Mouse (Mus musculus): Measurements from ENCODE around the gene Rbak. TPM values are rescaled to one million over a fixed set of nuclear protein-coding genes. Genes with fewer than 3 reads are reported as not detected.
"Not testable (repeated sequence)": the region's sequence is repeated elsewhere in the genome, so short reads cannot be mapped to it uniquely, and the experiment has no call there.

The Rbak gene
- polyA plus RNA-seq, 1 experiment from 2014 or later: 19.3 TPM

DNA sequence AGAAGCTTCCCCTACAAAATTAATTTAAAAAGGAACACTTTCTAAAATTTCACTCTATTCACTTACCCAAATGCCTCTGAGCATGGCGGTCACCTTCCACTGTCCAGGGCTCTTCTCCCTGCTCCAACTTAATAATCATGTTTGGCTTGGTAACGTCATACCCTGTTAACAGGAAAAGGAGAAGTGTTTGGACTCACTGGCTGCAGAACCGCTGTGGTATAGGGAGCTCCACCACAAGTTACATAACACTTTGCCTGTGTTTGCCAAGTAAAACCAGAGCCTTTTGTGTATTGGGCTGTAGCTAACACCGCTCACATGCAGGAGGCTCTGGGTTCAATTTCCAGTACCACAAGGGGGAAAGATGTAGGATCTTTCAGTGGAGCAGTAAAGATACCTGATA is 4.6 kb downstream of the Rbak start:
- H3K4me1 ChIP-seq: peaks cover 10% of the 10 kb centered on the region
- no peak for DNase-seq (ENCODE audit: low spot score)
- no peaks in the 10 kb centered on the region for H3K27me3 ChIP-seq (ENCODE audit: low read depth, poor library complexity, severe bottlenecking)
- H3K4me3 ChIP-seq: no peak overlapping the region
- no peak overlapping the region for H3K27ac ChIP-seq
- peaks cover 80% of the 10 kb centered on the region for H3K36me3 ChIP-seq
- H3K9me3 ChIP-seq (replicated peaks): no peaks in the 10 kb centered on the region; the same call in 1 of the 2 replicates
- WGBS: 95% methylated on average over 4 of the region's 4 CpGs

DNA sequence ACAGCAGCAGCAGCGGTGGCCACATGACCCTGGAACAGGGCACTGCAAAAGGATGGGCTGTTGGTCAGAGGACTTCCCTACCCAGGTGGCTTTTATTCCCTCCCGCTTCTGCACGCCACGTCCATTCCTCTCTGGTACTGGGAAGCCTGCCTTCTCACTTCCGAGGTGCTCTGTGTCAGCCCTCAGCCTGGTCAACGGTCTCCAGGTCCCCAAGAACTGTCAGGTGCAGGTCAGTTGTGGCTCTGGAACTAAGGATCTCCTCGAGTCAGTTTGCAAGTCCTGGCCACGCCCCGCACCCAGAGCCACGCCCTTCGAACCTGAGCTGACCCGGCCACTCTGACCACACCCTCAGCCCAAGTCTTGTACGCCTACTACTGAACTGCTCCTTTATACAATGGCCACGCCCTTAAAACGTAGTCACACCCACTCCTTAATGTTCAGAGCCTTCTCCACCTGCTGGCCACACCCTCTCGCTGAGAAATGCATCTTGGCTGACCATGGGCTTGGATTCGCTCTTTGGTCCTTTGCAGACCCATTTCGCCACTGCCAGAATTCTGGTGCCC is 15.0 kb downstream of the Rbak start:
- no peaks in the 10 kb centered on the region for H3K9me3 ChIP-seq (replicated peaks)
- peaks cover 8% of the 10 kb centered on the region for H3K4me1 ChIP-seq
- H3K36me3 ChIP-seq: no peaks in the 10 kb centered on the region
- DNase-seq (ENCODE audit: low spot score): no peak
- H3K27me3 ChIP-seq (ENCODE audit: low read depth, poor library complexity, severe bottlenecking): peaks cover 12% of the 10 kb centered on the region; the same call in 1 of the 2 replicates
- no peak overlapping the region for H3K27ac ChIP-seq
- peak overlapping the region; percentile 25; the same call in 1 of the 2 replicates for H3K4me3 ChIP-seq
- WGBS: 13% methylated on average over 18 of the region's 18 CpGs

DNA sequence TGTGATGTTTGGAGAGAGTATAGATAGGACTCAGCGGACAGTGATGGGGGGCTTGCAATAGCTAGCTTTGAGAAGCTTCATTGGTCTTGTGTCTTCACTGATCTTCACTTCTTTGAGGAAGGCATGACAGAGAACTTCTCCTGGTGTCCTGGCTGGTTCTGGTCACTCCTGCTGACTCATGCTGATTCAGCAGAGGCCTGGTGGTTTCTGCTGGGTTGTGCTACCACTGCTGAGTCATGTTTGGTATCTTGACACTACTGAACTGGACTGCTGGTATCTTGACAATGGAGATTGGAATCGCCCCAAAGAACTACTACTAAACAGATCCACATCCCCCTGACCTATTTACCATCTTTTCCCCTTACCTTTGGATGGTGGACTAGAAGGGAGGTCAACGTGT is 25.0 kb downstream of the Rbak start:
- Histone ChIP-seq H3K4me3 (no peak overlapping the region), H3K27me3 (ENCODE audit: low read depth, poor library complexity, severe bottlenecking) (peaks cover 57% of the 10 kb centered on the region), H3K27ac (no peak overlapping the region), H3K36me3 (no peaks in the 10 kb centered on the region), H3K4me1 (no peaks in the 10 kb centered on the region), H3K9me3 (replicated peaks) (no peaks in the 10 kb centered on the region)
- WGBS: 85% methylated on average over 3 of the region's 3 CpGs
- no peak for DNase-seq (ENCODE audit: low spot score)

DNA sequence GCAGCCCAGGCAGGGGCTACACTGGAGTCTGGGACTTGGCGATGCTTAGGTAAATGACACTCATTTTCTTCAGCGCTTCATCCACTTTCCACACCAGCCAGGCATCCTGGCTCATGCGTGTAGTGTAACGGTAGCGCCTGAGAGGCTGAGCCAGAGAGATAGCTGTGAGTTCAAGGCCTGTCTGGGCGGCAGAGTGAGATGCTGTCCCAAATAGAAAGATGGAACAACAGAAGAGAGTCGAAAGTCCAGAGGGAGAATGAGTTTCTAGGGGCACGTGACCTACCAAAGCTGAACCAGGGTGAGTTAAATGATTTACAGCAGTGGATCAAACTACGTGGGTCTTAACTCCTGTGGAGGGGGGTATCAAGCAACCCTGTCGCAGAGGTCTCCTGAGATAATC is 26.8 kb downstream of the Rbak start:
- WGBS: 89% methylated on average over 10 of the region's 10 CpGs
- H3K4me3 ChIP-seq: no peak overlapping the region
- H3K27ac ChIP-seq: no peak overlapping the region

DNA sequence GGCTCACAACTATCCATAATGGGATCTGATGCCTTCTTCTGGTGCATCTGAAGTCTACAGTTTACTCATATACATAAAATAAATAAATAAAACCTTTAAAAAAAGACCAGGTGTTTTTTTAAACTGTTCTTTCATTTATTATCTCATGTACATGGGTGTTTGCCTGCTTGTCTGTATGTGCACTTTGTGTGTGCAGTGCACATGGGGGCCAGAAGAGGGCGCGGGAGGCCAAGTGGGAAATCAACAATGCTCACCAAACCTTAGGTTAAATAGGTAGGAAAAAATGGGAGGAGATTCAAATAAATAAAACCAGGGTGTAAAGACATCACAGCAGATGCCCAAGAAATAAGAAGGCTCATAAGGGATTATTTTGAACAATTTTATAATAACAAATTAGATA is 30.5 kb downstream of the Rbak start:
- Histone ChIP-seq H3K27ac (no peak overlapping the region), H3K9me3 (replicated peaks) (no peaks in the 10 kb centered on the region), H3K4me3 (no peak overlapping the region), H3K36me3 (no peaks in the 10 kb centered on the region), H3K4me1 (no peaks in the 10 kb centered on the region), H3K27me3 (ENCODE audit: low read depth, poor library complexity, severe bottlenecking) (0 out of 2 replicates have a peak, but pooled peaks cover 6% of the 10 kb centered on the region)
- DNase-seq (ENCODE audit: low spot score): no peak
- 86% methylated on average over 2 of the region's 2 CpGs for WGBS

More for the DNA sequence above, 26.8 kb downstream of the Rbak start:
- Histone ChIP-seq H3K36me3 (no peaks in the 10 kb centered on the region), H3K9me3 (replicated peaks) (no peaks in the 10 kb centered on the region), H3K4me1 (no peaks in the 10 kb centered on the region), H3K27me3 (ENCODE audit: low read depth, poor library complexity, severe bottlenecking) (peaks cover 42% of the 10 kb centered on the region)
- DNase-seq (ENCODE audit: low spot score): no peak

DNA sequence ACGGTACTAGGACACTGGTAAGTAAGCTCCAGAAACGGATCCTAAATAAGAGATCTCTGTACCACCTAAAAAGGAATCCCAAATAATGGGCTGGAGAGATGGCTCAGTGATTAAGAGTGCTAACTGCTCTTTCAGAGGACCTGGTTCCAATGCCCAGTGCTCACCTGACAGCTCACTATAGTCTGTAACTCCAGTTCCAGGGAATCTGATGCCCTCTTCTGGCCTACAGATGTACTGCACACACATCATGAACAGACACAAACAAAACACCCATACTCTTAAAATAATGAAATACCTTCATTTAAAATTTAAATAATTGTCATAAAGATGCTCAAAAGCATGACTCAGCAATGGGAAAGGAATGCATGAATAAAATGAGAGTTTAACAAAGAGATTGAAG is 31.0 kb downstream of the Rbak start:
- no peak overlapping the region for H3K4me3 ChIP-seq
- H3K4me1 ChIP-seq: no peaks in the 10 kb centered on the region
- 0 out of 2 replicates have a peak, but pooled peaks cover 1% of the 10 kb centered on the region for H3K27me3 ChIP-seq (ENCODE audit: low read depth, poor library complexity, severe bottlenecking)
- DNase-seq (ENCODE audit: low spot score): no peak
- H3K36me3 ChIP-seq: no peaks in the 10 kb centered on the region
- 92% methylated on average over 2 of the region's 2 CpGs for WGBS
- H3K27ac ChIP-seq: no peak overlapping the region
- H3K9me3 ChIP-seq (replicated peaks): no peaks in the 10 kb centered on the region

DNA sequence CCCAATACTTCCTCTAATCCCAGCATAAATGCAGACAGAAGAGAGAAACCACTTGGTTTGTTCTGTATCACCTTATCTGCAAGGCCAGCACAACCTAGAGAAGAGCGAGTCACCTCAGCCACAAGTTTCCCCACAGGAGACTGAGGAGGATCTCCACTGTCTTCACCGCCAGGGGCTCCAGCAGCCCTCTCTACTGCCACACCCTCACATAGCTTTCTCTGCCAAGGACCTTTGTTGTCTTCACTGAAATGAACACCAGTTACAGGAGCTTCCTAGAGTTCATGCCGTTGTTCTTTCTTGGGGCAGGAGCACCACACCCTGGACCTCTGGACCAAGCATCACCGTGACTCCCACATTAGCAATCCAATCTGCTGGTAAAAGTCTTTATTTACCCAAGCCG is 31.9 kb downstream of the Rbak start:
- Histone ChIP-seq H3K4me3 (no peak overlapping the region), H3K27me3 (ENCODE audit: low read depth, poor library complexity, severe bottlenecking) (no peaks in the 10 kb centered on the region), H3K36me3 (no peaks in the 10 kb centered on the region), H3K4me1 (no peaks in the 10 kb centered on the region), H3K27ac (no peak overlapping the region), H3K9me3 (replicated peaks) (no peaks in the 10 kb centered on the region)
- DNase-seq (ENCODE audit: low spot score): no peak
- WGBS: 95% methylated on average over 5 of the region's 5 CpGs

DNA sequence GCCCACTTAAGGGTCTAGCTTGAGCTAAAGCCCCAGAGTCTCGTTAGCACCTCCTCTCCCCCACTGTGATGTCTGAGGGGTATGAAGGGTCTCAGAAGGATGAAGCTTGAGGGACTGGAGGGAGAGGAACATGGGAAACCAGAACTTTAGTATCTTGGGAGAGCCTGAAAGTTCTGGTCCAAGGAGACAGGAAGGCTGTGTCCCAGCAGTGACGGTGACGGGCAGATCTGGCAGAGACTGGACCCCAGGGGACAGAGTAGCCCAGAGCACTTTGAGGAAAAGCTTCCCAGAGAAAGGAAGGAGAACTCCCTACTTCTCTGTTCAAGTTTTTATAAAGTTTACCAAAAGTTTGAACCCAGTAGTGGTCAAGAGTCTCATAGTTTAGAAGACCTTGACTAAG is 33.1 kb downstream of the Rbak start, which contains the start of gene Olfr718-ps1:
Gene Olfr718-ps1, minus strand, starts transcription at position 101 of the 400 bp plus-strand sequence.
- Histone ChIP-seq H3K4me3 (no peak within 1 kb of the TSS), H3K27ac (no peak within 1 kb of the TSS), H3K36me3 (no peaks in the 10 kb centered on the region), H3K27me3 (ENCODE audit: low read depth, poor library complexity, severe bottlenecking) (no peaks in the 10 kb centered on the region), H3K9me3 (replicated peaks) (no peaks in the 10 kb centered on the region), H3K4me1 (no peaks in the 10 kb centered on the region)
- 77% methylated on average over 3 of the region's 3 CpGs for WGBS
- no peak for DNase-seq (ENCODE audit: low spot score)

DNA sequence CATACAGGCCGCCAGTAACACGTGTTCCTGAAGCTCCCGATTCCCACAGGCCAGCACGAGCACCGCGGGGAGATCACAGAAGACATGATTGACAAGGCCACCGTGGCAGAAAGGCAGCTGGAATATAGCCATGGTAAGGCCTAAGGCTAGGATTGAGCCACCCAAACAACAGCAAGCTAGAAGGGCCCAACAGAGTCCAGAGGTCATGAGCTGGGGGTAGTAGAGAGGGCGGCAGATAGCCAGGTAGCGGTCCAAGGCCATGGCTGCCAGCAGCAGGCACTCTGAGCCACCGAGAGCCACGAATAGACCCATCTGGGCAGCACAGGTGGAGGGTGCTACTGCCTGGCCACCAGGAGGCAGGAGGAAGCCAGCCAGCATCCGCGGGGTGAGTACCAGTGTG is 43.0 kb downstream of the Rbak start:
- WGBS: 90% methylated on average over 13 of the region's 13 CpGs
- Histone ChIP-seq H3K9me3 (replicated peaks) (no peaks in the 10 kb centered on the region), H3K4me1 (no peaks in the 10 kb centered on the region), H3K27ac (no peak overlapping the region), H3K36me3 (no peaks in the 10 kb centered on the region), H3K27me3 (ENCODE audit: low read depth, poor library complexity, severe bottlenecking) (no peaks in the 10 kb centered on the region), H3K4me3 (no peak overlapping the region)
- DNase-seq (ENCODE audit: low spot score): no peak

DNA sequence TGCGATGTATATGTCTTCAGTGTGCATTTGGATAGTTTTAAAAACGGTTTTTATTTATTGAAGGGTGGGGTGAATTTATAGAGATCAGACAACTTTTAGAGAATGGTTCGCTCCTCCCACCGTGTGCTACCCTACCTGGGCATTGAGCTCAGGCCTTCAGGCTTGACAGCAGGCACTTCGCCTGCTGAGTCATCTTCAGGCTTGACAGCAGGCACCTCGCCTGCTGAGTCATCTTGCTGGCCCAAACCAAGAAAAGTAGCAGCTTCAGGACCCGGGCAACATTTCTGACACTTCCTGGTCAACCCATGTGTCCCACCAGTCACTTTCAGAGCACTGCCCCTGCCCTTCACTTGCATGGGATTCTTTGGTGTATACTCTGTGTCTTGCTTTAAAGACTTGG is 45.5 kb downstream of the Rbak start:
- Histone ChIP-seq H3K27ac (no peak overlapping the region), H3K4me1 (no peaks in the 10 kb centered on the region), H3K4me3 (no peak overlapping the region), H3K27me3 (ENCODE audit: low read depth, poor library complexity, severe bottlenecking) (no peaks in the 10 kb centered on the region), H3K9me3 (replicated peaks) (no peaks in the 10 kb centered on the region), H3K36me3 (no peaks in the 10 kb centered on the region)
- no peak for DNase-seq (ENCODE audit: low spot score)
- 93% methylated on average over 7 of the region's 7 CpGs for WGBS

DNA sequence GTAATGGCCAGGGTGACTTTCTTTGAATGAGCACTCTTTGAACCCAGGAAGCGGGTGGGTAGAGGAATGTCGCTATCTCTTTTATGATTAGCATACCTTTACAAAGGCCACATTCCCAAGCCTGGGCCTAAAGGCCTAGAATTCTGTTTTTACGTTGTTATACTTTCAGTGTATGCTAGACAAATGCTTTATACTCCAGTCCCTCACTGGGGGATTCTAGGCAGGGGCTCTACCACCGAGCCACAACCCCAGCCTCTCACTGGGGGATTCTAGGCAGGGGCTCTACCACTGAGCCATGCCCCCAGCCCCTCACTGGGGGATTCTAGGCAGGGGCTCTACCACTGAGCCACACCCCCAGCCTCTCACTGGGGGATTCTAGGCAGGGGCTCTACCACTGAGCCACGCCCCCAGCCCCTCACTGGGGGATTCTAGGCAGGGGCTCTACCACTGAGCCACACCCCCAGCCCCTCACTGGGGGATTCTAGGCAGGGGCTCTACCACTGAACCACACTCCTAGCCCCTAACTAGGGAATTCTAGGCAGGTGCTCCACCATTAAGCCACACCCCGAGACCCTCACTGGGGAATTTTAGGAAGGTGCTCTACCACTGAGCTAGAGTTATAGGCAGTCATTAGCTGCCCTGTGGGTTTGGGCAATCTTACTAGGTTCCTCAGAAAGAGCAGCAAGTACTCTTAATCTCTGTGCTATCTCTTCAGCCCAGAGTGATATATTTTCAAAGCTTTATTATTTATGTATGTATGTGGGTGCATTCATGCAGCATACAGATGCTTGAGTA is 46.2 kb downstream of the Rbak start:
- H3K4me1 ChIP-seq; H3K9me3 ChIP-seq (replicated peaks); H3K4me3 ChIP-seq; H3K36me3 ChIP-seq; H3K27ac ChIP-seq; H3K27me3 ChIP-seq (ENCODE audit: low read depth, poor library complexity, severe bottlenecking); DNase-seq (ENCODE audit: low spot score): not testable (repeated sequence)
- 78% methylated on average over 4 of the region's 6 CpGs for WGBS

DNA sequence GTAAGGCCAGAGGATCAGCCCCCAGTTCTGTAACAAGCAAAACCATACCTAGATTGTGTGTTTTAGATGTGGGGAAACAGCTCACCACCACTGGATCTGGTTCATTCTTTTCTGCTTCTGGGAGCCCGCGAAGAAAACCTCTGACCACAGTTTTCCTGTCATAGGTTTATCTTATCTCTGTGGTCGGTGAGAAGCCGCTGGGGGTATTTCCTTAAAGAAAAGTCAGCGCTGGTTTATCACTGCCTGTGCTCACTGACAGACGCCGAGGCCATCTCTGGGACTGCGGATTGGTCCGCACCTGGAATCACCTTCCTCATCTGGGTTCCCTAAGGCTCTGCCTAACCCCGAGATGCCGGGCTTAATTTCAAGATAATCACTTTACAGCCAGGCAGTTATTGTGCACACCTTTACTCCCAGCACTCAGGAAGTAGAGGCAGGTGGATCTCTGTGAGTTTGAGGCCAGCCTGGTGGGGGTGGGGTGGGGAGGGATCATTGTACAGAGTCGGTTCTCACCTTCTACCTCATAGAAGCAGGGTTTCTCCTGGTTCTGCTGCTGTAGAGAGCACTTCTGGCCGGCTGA is 47.5 kb downstream of the Rbak start:
- no peak for DNase-seq (ENCODE audit: low spot score)
- WGBS: 80% methylated on average over 13 of the region's 13 CpGs
- H3K9me3 ChIP-seq (replicated peaks): no peaks in the 10 kb centered on the region; the same call in 1 of the 2 replicates
- H3K27ac ChIP-seq: no peak overlapping the region
- no peaks in the 10 kb centered on the region for H3K27me3 ChIP-seq (ENCODE audit: low read depth, poor library complexity, severe bottlenecking)
- H3K4me3 ChIP-seq: no peak overlapping the region
- H3K36me3 ChIP-seq: no peaks in the 10 kb centered on the region
- no peaks in the 10 kb centered on the region for H3K4me1 ChIP-seq

DNA sequence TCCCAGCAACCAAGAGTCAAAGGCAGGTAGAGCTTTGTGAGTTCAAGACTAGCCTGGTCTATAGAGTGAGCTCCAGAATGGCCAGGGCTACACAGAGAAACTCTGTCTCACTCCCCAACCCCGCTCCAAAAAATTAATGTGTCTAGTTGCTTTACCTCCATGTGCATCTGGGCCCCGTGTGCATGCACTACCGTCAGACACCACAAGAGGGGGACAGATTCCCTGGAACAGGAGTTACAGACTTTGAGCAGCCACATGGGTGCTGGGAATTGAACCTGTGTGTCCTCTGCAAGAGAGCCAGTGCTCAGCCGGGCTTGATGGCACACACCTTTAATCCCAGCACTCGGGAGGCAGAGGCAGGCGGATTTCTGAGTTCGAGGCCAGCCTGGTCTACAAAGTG is 50.2 kb downstream of the Rbak start:
- no peak overlapping the region for H3K27ac ChIP-seq
- no peak overlapping the region for H3K4me3 ChIP-seq
- WGBS: 90% methylated on average over 7 of the region's 7 CpGs
- H3K36me3 ChIP-seq: no peaks in the 10 kb centered on the region
- H3K9me3 ChIP-seq (replicated peaks): no peaks in the 10 kb centered on the region; the same call in 1 of the 2 replicates
- no peaks in the 10 kb centered on the region for H3K4me1 ChIP-seq
- no peak for DNase-seq (ENCODE audit: low spot score)
- H3K27me3 ChIP-seq (ENCODE audit: low read depth, poor library complexity, severe bottlenecking): no peaks in the 10 kb centered on the region

All from limb, embryonic 10.5 days (tissue).